Mouse (Mus musculus) lung, adult 2 months (tissue): Measurements from ENCODE around the gene Asprv1. TPM values are rescaled to one million over a fixed set of nuclear protein-coding genes. Genes with fewer than 3 reads are reported as not detected.

ENCODE experiments used
- DNase-seq: peaks from one replicate; pipeline ENCODE4 v3.0.0; 2022
- H3K4me1 ChIP-seq: fragments of 200-500 bp; 2 replicates; pipeline ENCODE4 v1.6.1; 2011; ENCODE audit warnings: low read length; ENCODE audit not compliant: control insufficient read depth, insufficient read depth
- H3K4me3 ChIP-seq: fragments of 200-500 bp; replicated peaks from 2 replicates; pipeline ENCODE3; 2011; ENCODE audit warnings: low read depth, mild to moderate bottlenecking, control low read depth, low read length; ENCODE audit errors: extremely low read depth
- CTCF ChIP-seq: fragments of 200-500 bp; IDR thresholded peaks from 2 replicates; pipeline ENCODE4 v1.5.1; 2011; ENCODE audit warnings: mild to moderate bottlenecking, low read length, control low read depth; ENCODE audit not compliant: insufficient read depth
- POLR2A ChIP-seq: fragments of 200-500 bp; IDR thresholded peaks from 2 replicates; pipeline ENCODE4 v1.6.1; 2011; ENCODE audit warnings: low read depth, mild to moderate bottlenecking, control low read depth, low read length, borderline replicate concordance; ENCODE audit errors: extremely low read depth
- WGBS: fragments of 180-500 bp; shearing (Covaris S2); methylation state at CpG from one replicate; pipeline ENCODE4 v1.1.7; 2018; 5-methylcytosine and 5-hydroxymethylcytosine counted together
- polyA plus RNA-seq: library from polyadenylated mRNA; depleted of rRNA; stranded (reverse); fragments of >200 nt; gene quantifications from 2 replicates; pipeline ENCODE4 v1.2.3, GENCODE M21; 2012

Gene Asprv1
- polyA plus RNA-seq, 1 experiment = 263 TPM

DNA sequence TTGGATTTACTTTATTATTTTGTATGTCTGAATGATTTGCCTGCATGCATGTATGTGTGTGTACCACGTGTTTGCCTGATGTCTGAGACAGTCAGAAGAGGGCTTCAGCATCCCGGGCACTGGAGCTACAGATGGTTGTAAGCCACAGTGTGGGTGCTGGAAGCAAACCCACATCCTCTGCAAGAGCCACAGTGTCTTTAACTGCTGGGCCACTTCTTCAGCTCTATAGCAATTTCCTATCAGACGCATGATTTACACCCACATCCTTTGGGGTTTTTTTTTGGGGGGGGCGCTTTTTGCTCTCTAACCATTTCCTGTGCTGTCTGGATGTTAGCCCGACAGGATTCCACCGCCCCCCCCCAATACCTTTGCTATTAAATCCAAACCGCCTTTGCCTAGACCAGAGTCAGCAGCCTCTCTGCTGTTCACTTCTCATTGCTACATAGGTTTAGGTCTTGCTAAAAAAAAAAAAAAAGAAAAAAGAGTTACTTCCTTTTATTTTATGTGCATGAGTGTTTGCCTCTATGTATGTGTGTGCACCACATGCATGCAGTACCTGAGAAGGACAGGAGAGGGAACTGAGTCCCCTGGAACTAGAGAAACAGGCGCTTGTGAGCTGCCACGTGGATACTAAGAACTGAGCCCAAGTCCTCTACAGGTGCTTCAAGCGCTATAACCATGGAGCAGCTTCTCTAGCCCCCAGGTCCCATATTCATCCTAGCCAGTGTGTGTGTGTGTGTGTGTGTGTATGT lies 34.6 kb upstream of the Asprv1 start:
- Histone ChIP-seq H3K4me1 (no peaks in the 10 kb centered on the region), H3K4me3 (no peak overlapping the region)
- TF ChIP-seq CTCF (no peak), POLR2A (no peak)
- WGBS = 70% methylated on average over 10 of the region's 10 CpGs
- DNase-seq = no peak

DNA sequence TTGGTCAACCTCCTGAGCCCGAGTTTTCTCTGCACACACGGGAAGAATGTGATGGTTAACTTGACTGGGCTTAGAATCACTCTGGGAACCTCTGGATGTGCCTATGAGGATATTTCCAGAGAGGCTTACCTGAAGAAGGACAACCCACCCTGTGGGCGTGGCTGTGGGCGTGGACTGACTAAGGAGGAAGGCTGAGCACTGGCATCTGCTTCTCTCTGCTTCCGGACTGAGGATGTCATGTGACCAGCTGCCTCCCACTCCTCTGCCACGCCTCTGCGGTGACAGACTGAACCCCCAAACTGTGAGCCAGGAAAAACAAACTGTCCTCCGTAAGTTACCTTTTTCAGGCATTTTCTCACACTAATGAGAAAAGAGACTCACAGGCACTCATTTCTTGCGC lies 33.3 kb upstream of the Asprv1 start:
- Histone ChIP-seq H3K4me1 (peaks cover under 1% of the 10 kb centered on the region; the same call in 1 of the 2 replicates), H3K4me3 (peak overlapping the region; percentile 25)
- DNase-seq = peak; percentile 58
- TF ChIP-seq POLR2A = no peak
- no peak for TF ChIP-seq CTCF
- 23% methylated on average over 9 of the region's 9 CpGs for WGBS

DNA sequence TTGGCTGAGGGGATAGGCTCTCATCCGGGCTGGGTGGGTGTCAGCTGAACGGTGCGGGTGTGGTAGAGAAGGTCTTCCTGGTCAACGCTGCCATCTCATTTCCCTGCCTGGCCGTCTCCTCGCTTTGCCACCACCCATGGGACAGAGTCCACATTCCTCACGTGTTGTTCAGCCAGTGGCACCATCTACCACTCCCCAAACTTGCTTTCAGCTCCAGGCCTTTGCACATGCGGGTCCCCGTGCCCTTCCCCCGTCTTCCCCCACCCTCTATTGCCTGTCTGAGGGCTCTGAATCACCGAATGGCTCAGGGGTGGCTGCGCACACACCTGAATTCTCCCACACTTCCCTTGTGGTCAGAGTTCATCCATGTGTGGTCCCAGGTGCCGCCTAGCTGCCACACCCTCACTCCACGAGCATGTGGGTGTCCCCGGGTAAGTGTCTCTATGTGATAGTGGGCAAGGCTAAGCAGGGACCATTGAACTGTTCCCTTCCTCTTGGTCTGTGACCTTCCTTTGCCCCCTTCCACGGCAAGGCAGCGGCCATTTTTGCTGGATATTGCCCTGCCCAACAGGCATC lies 32.0 kb upstream of the Asprv1 start:
- 74% methylated on average over 17 of the region's 17 CpGs for WGBS
- no peak for TF ChIP-seq POLR2A
- no peak for TF ChIP-seq CTCF
- no peak for DNase-seq
- H3K4me3 ChIP-seq = no peak overlapping the region
- peaks cover 6% of the 10 kb centered on the region for H3K4me1 ChIP-seq

DNA sequence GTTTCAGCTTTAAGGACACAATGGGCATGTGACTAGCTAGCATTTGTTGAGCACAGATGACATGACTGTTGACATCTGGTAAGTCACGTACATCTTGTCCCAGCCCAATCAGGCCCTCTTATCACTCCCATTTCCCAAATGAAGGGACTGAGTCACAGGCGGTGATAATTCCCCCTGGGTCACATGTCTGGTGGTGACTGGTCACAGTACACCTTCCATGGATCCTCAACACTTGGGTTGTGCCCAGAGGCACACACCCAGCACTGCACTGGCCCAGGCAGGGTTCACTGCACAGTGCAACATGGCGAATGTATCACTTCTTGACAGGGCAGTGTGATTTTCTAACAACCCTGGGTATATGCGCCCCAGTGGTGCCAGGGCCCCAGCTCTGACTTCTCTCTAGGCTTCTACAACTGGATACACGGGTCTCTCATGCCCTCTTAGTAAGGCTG lies 29.2 kb upstream of the Asprv1 start:
- H3K4me3 ChIP-seq = no peak overlapping the region
- DNase-seq = no peak
- TF ChIP-seq POLR2A = no peak
- no peak for TF ChIP-seq CTCF
- WGBS = 80% methylated on average over 5 of the region's 5 CpGs
- H3K4me1 ChIP-seq = peaks cover 6% of the 10 kb centered on the region

DNA sequence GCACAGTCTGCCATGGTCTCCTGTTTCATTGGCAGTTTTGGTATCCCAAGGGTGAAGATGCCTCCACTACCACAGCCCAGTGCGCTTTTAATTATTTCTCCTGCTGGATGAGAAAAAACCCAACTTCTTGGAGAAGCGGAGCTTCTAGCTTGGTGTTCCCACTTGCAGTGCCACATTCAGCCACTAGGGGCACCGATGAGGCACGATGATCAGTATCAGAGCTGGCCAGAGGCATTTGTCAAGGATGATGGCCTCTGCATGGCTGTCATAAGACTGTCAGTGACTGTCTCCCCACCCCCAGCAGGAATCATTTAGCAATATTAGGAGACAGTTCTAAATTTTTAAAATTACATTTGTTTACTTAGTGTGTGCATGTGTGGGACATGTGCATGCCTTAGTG lies 28.8 kb upstream of the Asprv1 start:
- TF ChIP-seq CTCF (peak; percentile 98), POLR2A (no peak)
- Histone ChIP-seq H3K4me3 (no peak overlapping the region), H3K4me1 (peaks cover 6% of the 10 kb centered on the region)
- peak; percentile 90 for DNase-seq
- 19% methylated on average over 4 of the region's 4 CpGs for WGBS

DNA sequence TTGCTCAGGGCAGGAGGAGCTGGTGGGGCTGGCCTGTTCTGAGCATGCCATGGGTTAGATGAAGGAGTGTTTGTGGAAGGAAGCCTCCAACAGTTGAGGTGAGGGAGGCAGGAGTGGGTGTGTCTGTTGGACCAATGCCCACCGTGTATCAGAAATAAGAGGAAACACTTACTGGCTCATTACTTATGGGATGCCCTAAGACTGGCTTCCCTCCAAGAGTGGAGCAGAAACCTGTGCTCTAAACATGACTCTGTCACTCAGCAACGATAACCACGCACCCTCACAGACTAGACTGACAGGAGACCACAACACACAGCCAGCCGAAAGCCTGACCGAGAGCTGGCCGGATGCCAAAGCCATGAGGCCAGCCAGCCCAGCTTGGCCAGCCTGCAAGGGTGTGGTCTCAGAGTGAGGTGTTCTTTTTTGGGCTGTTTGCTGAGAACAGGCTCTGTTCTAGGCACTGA lies 28.0 kb upstream of the Asprv1 start:
- DNase-seq = peak; percentile 71

DNA sequence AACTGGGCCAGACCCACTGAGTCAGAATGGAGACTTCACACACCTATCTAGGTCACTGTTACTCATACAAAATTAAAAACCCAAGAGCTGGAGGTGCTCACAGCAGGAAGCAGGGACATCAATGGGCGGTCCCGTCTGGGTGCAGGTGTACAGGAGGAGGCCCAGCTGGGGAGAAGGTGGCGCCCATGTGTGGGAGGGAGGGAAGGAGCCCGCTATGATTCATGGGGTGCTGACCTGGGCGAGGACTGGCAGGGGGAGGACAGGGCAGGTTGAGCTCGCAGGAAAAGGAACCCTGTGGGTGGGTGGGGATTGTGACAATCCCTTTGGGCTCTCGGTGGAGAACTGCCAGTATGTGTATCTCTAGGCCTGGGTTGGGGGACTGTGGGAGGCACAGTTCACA lies 22.7 kb upstream of the Asprv1 start:
- TF ChIP-seq CTCF (no peak), POLR2A (no peak)
- no peak overlapping the region for H3K4me3 ChIP-seq
- peaks cover 14% of the 10 kb centered on the region for H3K4me1 ChIP-seq
- WGBS = 53% methylated on average over 7 of the region's 7 CpGs
- DNase-seq = no peak

More for the DNA sequence above, 28.0 kb upstream of the Asprv1 start:
- H3K4me1 ChIP-seq = peaks cover 6% of the 10 kb centered on the region
- TF ChIP-seq POLR2A (no peak), CTCF (no peak)
- no peak overlapping the region for H3K4me3 ChIP-seq
- 5% methylated on average over 6 of the region's 6 CpGs for WGBS

DNA sequence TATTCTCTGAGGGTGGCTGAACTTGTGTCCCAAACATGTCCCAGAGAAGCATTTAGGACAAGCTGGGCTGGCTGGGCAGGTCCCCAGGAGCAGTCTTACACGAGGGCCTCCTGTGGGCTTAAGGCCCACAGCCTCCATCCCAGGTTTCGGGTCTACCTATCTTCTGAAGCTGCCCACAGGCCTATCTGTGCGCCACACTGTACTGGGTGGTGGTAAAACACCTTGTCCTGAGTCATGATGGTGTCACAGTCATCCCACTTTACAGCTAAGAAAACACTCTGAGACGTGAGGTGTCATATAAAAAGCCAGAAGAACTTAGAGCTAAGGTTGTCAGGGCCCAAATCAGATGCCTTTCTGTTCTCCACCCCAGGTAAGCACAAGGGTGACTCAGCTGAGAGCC lies 21.7 kb upstream of the Asprv1 start:
- DNase-seq = no peak
- H3K4me1 ChIP-seq = peaks cover 17% of the 10 kb centered on the region; the same call in 1 of the 2 replicates
- no peak overlapping the region for H3K4me3 ChIP-seq
- WGBS = 84% methylated on average over 4 of the region's 4 CpGs
- TF ChIP-seq POLR2A (no peak), CTCF (no peak)

DNA sequence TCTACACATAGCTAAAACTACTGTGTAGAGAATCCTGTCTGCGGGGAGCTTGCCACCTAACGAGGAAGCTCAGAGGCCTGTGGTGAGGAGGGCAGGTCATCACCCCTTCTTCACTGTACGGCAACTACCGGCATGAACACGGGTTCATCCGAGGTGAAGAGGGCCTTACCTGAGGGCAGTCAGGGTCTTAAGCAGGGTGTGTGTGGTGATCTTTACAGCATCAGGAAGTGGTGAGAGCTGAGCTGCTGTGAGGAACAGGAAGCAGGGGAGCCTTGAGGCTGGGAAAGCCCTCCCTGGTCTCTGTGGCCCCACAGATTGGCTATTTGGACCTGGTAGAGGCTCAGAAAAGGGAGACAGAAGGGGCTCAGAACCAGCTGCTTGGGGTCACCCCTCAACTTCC lies 20.5 kb upstream of the Asprv1 start:
- Histone ChIP-seq H3K4me3 (no peak overlapping the region), H3K4me1 (peaks cover 17% of the 10 kb centered on the region; the same call in 1 of the 2 replicates)
- TF ChIP-seq CTCF = no peak
- no peak for DNase-seq
- 60% methylated on average over 6 of the region's 6 CpGs for WGBS

DNA sequence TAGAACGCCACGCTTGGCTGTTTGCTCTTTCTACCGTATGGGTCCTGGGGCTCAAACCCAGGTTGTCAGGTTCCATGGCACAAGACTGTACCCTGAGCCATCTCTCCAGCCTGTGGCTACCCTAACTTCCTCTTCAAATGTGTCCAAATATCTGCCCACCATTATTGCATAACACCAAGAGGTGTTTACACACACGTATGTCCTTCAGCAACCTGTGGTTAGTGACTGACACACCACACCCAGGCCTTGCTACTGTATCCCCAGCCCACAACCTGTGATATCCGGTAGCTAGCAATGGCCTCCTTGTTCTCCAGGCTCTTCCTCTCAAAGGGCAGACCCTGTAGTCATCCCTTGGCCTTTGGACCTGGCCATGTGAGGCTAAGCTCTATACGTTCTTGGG lies 18.7 kb upstream of the Asprv1 start:
- TF ChIP-seq POLR2A (no peak), CTCF (no peak)
- WGBS = 78% methylated on average over 6 of the region's 6 CpGs
- H3K4me1 ChIP-seq = peaks cover 17% of the 10 kb centered on the region; the same call in 1 of the 2 replicates
- H3K4me3 ChIP-seq = no peak overlapping the region
- DNase-seq = no peak
